Mouse (Mus musculus): ENCODE results near the gene Skiv2l. TPM values are rescaled to one million over a fixed set of nuclear protein-coding genes. Genes with fewer than 3 reads are reported as not detected.

Gene Skiv2l
- total RNA-seq, 1 experiment from 2014 or later, result 33.8 TPM

GRCm38 (mm10) chr17:34879336-34879879 is 29.4 kb upstream of the Skiv2l start, which contains the start of gene Zbtb12:
TSS of gene Zbtb12 (plus strand) at chr17:34879483.
- ATAC-seq (replicated peaks; ENCODE audit: low read depth, poor library complexity, severe bottlenecking), result peak; percentile 45; the same call in 1 of the 2 replicates

GRCm38 (mm10) chr17:34874321-34874720 is 24.3 kb upstream of the Skiv2l start:
- ATAC-seq (replicated peaks; ENCODE audit: low read depth, poor library complexity, severe bottlenecking), result no peak

GRCm38 (mm10) chr17:34865981-34866380 is 16.0 kb upstream of the Skiv2l start:
- no peak for ATAC-seq (replicated peaks; ENCODE audit: low read depth, poor library complexity, severe bottlenecking)

GRCm38 (mm10) chr17:34862416-34863081 is 12.5 kb upstream of the Skiv2l start, which contains the start of gene Cfb:
TSS of gene Cfb (minus strand) at chr17:34862518.
- no peak for ATAC-seq (replicated peaks; ENCODE audit: low read depth, poor library complexity, severe bottlenecking)

- ATAC-seq (replicated peaks; ENCODE audit: low read depth, poor library complexity, severe bottlenecking), result no peak
Measured at GRCm38 (mm10) chr17:34861704-34862415, 11.8 kb upstream of the Skiv2l start.

- ATAC-seq (replicated peaks; ENCODE audit: low read depth, poor library complexity, severe bottlenecking), result no peak
Measured at GRCm38 (mm10) chr17:34860514-34860913, 10.5 kb upstream of the Skiv2l start.

- peak; percentile 42 for ATAC-seq (replicated peaks; ENCODE audit: low read depth, poor library complexity, severe bottlenecking)
Measured at GRCm38 (mm10) chr17:34858670-34859069, 8.7 kb upstream of the Skiv2l start.

GRCm38 (mm10) chr17:34855825-34856224 is 5.8 kb upstream of the Skiv2l start:
- ATAC-seq (replicated peaks; ENCODE audit: low read depth, poor library complexity, severe bottlenecking), result peak; percentile 47; the same call in 1 of the 2 replicates

- ATAC-seq (replicated peaks; ENCODE audit: low read depth, poor library complexity, severe bottlenecking), result no peak
Measured at GRCm38 (mm10) chr17:34854761-34855160, 4.8 kb upstream of the Skiv2l start.

- ATAC-seq (replicated peaks; ENCODE audit: low read depth, poor library complexity, severe bottlenecking), result no peak
Measured at GRCm38 (mm10) chr17:34853511-34853910, 3.5 kb upstream of the Skiv2l start.

- no peak for ATAC-seq (replicated peaks; ENCODE audit: low read depth, poor library complexity, severe bottlenecking)
Measured at GRCm38 (mm10) chr17:34850517-34851125, 611 bp upstream of the Skiv2l start.

- ATAC-seq (replicated peaks; ENCODE audit: low read depth, poor library complexity, severe bottlenecking), result no peak
Measured at GRCm38 (mm10) chr17:34847615-34848014, 2.4 kb downstream of the Skiv2l start.

GRCm38 (mm10) chr17:34847192-34847591 is 2.8 kb downstream of the Skiv2l start:
- ATAC-seq (replicated peaks; ENCODE audit: low read depth, poor library complexity, severe bottlenecking), result no peak

- no peak for ATAC-seq (replicated peaks; ENCODE audit: low read depth, poor library complexity, severe bottlenecking)
Measured at GRCm38 (mm10) chr17:34844884-34845283, 5.1 kb downstream of the Skiv2l start.

GRCm38 (mm10) chr17:34840736-34841307 is 9.2 kb downstream of the Skiv2l start:
- no peak for ATAC-seq (replicated peaks; ENCODE audit: low read depth, poor library complexity, severe bottlenecking)

GRCm38 (mm10) chr17:34838785-34839184 is 11.2 kb downstream of the Skiv2l start:
- ATAC-seq (replicated peaks; ENCODE audit: low read depth, poor library complexity, severe bottlenecking), result no peak

- ATAC-seq (replicated peaks; ENCODE audit: low read depth, poor library complexity, severe bottlenecking), result no peak
Measured at GRCm38 (mm10) chr17:34837464-34838324, 12.3 kb downstream of the Skiv2l start.

- ATAC-seq (replicated peaks; ENCODE audit: low read depth, poor library complexity, severe bottlenecking), result peak; percentile 94
Measured at GRCm38 (mm10) chr17:34836856-34837221, 13.2 kb downstream of the Skiv2l start, which contains the start of the genes Stk19 and Dxo. TSS of gene Stk19 (minus strand) at chr17:34836945. TSS of gene Dxo (plus strand) at chr17:34837019.

- ATAC-seq (replicated peaks; ENCODE audit: low read depth, poor library complexity, severe bottlenecking), result peak; percentile 63
Measured at GRCm38 (mm10) chr17:34836155-34836855, 13.7 kb downstream of the Skiv2l start.
